Mouse (Mus musculus): Measurements from ENCODE around the gene Aox4. TPM values are rescaled to one million over a fixed set of nuclear protein-coding genes. Genes with fewer than 3 reads are reported as not detected.

The Aox4 gene
- not detected in 2 replicates for total RNA-seq (2021)
- long read RNA-seq: 0 reads

DNA sequence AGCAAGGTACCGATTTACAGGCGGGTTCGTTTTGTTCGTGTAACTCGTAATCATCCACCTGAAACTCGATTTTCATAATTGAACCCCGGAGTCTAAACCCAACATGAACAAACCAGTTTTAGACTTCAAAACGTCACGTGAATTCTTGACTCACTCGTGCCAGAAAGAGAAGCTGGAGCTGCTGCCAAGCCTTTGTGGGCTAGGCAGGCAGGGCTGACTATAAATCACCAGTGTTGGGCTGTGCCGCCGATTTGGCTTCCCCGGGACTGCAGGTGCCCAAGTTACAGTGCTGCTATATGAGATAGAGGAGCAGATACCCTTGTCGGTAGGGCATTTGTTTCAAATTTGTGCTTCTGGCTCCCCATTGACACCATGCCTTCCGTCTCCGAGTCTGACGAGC lies at the start of gene Aox4:
Gene Aox4 (plus strand): TSS at position 195 of the 400 bp plus-strand sequence.
- peak; percentile 68 for DNase-seq

DNA sequence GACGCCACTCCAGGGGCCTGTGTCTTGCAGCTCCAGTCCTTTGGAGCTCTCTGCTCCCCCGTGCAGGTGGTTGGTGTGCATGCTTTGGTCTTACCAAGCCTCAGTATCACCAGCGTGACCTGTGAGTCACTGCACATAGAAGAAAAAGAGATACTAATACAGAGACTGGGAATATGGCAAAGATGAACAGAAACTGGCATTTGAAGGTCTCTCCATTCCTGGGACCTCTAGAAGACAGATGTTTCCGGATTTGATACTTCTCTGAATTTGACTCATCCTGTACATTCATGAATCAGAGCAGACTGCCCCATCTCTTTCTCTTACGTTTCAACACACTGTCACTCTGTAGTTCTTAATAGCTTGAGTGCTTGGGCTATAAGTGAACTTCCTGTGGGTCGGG lies 40.3 kb upstream of the Aox4 start:
- no peak for DNase-seq

DNA sequence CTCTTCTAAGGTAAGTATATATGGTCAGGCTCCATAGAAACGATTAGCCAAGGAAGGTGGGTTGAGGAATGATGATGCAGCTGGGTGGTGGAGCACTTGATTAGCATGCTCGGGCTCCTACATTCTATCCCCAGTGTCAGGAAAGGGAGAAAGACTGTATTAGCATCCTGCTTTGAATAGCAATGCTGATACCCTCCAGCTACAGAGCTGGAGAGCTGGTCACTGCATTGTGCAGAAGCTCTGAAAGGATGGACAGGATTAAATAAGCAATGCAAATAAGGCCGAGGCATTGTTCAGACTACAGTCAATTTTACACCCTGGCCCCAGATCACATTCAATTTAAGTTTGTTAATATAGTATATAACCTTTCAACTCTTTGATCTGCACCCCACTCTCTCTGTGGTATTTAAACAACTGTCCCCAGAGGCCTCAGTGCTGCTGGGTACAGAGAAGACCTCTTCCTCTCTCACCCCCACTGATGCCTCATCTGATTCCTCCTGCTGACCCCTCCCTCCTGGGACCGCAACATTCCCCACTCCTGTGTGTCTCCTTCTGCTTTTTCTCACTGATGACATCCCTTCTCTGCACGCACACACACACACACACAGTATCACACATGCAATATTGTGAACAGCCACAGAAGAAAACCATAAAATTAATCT lies 21.6 kb upstream of the Aox4 start:
- no peak for DNase-seq

DNA sequence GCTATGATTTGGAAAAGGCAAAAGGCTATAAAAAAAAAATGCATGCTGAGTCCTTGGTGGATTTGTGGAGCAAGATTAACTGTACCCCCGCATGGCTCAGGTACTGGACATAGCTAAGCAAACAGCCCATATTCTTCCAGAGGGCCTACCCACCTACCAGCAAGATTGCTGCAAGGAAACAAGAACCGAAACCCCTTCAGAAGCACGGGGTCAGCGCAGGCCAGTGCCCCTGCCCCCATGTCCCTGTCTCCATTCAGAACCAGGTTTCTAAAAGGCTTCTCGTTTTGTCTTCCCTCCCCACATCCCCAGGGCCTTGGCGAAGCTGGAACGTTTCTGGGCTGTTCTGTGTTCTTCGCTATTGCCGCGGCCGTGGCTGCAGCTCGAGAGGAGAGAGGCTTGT lies 15.9 kb upstream of the Aox4 start:
- no peak for DNase-seq

DNA sequence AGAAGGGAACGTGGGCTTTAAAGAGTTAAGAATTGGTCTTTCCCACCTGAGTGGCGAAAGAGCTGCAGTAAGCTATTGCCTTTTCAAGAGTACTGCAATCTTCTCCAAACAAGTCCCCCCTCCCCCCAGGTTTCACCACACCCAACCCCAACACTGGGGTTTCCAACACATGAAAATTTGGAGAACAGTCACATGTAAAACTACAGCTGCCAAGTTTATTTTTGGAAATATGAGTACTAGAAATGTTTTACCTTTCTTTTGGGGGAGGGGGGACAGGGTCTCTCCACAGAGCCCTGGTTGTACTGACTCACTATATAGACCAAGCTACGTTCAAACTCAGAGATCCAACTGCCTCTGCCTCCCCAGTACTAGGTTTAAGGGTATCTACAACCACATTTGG lies 15.2 kb upstream of the Aox4 start:
- DNase-seq: no peak

DNA sequence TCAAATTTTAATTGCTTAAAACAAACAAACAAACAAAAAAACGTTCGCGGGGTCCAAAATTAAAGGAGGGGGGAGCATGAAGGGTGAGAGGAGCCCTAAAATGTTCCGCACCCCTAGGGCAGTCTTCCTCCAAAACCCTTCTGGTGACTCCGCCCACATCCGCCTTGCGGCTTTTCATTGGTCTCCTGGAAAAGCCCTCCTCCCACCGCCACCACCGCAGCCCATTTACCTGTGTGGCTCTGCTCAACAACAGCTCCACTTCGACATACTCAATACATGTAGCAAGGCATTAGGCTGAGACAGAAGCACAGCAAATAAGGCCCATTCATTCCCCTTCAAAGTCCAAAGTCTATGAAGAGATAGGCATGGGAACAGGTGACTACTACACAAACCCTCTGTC lies 14.7 kb upstream of the Aox4 start:
- no peak for DNase-seq

DNA sequence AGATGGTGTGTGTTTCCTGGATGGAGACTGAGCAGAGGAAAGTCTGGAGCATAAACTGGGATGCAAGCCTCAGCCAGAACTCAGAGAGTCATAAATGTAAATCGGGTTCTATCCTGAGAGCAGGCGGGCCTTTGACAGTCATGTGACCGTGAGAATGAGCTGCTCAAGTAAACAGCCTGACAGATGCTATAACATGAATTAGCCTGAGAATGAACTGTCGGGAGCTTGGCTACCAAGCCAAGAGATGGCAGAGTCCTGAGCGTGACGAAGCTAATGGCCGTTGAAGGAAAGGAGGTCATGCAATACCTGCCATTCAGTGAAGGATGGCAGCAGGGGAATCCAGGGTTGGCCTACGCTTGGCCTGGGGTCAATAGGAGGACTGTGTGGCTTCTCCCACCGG lies 13.2 kb upstream of the Aox4 start:
- DNase-seq: no peak

DNA sequence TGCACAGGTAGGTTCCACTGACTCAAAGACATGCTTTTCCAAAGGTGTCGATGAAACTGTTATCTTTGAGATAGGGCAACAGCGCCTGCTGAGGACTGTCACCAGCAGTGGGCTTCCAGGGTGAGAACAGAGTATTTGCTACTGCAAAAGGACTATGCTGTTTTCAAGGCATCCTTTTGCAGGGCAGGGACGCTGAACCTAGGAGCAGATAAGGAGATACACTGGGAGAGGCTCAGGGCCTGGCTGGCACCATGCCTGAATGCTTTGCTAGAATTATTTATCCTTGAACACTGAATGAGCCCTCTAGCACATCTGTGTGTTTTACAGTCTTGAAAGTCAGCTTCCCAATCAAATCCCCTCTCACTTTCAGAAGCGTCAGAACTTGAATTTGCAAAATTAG lies 11.8 kb upstream of the Aox4 start:
- DNase-seq: peak; percentile 47

DNA sequence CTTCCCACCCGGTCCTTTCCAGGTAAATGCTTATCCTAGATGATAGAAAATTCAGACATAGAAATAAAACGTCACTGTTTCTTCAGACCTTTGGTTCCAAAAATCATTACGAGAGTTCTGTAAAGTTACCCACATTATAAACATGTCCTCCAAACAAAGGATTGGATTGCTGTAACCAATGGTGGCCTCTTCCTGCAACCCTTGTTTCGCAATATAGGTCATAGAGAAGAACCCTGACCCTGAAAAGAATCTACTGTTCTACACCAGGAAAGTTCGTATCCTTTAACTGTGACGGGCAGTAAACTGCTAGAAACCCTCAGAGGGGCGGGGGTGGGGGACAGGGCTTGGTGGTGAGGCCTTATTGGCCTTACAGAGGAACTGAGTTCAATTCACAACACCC lies 2.6 kb downstream of the Aox4 start:
- no peak for DNase-seq

DNA sequence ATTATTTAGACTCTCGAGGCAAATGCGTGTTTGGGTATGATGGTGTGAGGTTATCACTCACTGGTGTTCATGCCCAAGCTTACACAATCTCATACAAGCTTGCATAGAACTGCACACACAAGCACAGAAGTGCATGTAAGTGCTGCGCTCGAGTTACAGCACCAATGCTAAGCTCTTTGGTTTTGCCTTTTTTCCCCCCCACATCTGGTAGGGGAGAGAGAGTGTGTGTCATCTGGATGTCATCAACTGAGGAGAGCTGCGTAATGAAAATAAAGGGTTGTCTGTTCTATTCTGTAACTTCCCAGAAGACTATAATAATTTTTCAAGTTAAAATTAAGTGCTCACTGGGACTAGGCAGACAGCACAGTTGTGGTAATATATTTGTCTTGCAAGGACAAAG lies 3.6 kb downstream of the Aox4 start:
- no peak for DNase-seq

DNA sequence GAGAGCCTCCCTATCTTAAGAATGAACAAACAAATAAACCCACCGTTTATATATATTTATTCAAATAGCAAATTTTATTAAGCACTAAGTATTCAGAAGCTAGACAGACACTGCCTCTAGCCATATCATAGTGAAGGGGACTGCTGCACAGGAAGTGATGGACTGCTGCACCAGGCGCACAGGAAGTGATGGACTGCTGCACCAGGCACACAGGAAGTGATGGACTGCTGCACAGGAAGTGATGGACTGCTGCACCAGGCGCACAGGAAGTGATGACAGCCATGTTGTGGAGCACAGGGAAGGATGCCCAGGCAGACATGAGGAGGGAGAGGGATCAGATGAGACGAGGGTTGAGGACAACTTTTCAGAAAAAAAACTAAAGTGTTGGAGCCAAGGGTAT lies 5.2 kb downstream of the Aox4 start:
- no peak for DNase-seq

DNA sequence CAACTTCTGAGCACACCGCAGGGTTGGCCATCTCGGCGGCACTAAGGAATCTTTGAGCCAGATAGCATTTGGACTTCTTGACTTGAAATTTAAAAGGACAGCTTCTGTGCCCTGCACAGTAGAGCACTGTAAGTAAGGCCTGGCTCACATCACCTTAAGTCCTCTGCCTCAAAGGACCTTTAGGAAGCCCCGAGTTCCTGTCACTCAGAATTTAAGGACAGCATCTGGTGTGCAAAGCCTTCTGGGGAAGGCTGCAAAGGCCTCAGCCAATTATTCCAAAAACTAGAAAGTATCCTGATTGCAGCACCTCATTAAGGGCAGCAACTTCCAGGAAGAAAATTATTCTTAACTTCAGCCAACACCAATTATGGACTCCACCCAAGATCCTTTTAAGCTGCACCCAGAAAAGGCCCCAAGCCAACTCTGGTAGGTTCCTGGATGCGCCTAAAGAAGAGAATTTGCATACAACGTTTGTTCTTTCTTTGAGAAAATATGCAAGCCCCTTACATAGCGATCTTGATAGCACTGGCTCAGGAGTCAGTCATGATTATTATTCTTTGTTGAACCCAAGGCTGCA lies 5.8 kb downstream of the Aox4 start:
- no peak for DNase-seq

DNA sequence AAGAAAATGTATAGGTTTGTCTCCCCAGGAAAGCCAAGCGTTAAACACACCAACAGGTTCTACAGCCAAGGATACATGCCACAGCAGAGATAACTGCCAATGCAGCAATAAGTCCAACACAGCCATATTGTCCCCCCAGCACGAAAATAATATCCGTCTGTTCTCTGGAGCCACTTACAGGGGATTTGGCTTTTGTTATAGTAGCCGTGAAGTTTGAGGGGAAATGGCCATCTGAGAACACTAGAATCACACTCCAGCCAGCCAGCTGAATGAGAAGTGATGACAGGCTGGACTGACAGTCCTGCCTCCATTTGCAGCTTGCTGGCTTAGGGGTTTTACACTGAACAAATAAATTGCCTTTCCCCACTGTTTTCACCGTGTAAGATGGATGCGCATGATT lies 10.9 kb downstream of the Aox4 start:
- DNase-seq: no peak

DNA sequence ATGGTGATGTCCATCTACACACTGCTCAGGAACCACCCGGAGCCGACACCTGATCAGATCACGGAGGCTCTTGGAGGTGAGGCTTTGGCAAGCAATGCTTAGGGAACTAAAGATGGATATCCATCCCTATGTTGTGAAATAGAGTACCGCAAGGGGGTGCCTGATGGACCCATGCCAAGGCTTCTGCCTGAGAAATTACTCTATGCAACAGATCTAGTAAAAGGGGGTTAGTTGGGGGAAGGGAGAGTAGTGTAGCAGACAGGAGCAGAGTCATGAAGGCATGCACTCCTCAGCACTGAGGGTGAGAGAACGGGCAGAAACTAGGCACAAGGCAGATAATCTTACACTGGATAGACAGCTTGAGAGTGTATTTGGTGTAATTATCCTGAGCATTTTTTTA lies 11.7 kb downstream of the Aox4 start:
- no peak for DNase-seq

DNA sequence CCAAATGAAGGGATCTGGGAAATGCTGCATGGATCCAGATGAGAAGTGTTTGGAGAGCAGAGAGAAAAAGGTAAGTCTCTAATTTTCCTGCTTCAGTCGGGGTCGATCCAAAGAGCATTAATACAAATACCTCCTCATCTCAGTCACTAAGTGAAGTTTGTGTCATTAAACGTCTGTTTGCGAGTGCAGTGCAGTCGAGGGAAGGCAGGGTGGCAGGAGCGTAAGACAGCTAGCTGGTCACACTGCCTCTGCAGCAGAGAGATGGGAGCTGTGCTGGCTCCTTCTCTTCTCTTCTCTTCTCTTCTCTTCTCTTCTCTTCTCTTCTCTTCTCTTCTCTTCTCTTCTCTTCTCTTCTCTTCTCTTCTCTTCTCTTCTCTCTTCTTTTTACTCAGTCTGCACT lies 17.9 kb downstream of the Aox4 start:
- no peak for DNase-seq

DNA sequence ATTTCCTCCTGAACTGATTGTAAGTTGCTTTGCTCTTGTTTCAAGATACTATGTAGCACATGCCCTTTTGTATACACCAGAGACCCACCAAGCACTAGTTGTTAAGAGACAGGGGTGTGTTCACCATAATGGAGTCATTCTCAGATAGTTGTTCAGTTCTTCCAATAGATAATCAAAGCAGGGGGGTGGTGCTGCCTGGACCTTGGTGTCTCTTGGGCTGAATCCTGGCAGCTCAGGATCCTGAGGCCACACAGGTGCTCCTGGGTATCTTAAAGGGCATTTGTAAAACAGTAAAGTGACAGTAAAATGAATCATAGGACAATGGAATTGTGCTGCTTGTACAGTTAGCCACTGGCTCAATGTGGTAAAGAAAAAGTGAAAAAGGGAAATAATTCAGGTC lies 18.7 kb downstream of the Aox4 start:
- DNase-seq: no peak

DNA sequence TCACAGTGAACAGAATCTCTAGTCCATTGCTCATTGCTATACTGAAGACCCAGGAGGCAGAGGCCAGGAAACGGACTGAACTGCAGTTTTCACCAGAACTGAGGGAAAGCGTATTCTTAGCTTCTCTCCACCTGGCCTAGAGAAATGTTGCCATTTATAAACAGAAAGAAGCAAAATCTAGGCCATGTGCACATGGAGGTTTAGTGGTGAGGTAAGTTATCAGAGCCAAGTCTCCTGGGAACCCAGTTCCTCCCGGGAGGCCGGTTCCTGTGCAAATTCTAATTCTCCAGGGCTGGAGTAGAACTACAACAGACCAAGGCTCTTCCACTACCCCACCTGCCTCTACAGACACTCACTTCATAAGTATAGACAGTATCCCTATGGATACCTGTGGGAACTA lies 19.6 kb downstream of the Aox4 start:
- no peak for DNase-seq

DNA sequence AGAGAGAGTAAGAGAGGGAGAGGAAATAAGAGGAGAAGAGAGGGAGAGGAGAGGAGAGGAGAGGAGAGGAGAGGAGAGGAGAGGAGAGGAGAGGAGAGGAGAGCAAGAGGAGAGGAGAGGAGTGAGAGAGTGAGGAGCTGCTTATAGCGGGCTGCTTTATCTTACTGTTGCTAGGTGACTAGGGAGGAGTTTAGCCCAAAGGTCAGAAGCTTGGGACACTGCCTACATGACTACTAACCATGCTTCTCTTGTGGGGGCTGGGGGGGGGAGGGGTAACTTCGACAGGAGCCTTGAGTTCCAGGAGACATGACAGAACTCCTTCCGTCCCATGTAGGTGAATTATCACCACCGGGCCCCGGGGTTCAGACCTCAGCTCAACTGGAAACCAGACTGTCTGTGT lies 20.3 kb downstream of the Aox4 start:
- no peak for DNase-seq

DNA sequence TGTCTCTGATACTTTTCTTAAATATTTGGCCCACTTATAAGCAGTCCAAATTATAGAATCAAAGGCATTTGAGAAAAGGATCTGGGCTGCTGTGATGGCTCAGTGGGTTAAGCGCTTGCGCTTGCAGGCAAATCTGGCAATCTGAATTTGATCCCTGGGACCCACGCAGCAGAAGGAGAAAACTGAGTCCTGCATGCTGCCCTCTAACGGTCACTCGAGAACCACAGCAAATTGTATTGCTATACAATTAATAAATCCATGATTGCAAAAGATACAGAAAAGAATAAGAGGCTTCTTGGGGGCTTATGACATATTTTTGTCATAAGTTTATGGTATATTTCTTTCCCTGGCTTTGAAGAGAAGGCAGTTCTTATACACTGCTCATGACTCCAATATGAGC lies 25.2 kb downstream of the Aox4 start:
- no peak for DNase-seq

DNA sequence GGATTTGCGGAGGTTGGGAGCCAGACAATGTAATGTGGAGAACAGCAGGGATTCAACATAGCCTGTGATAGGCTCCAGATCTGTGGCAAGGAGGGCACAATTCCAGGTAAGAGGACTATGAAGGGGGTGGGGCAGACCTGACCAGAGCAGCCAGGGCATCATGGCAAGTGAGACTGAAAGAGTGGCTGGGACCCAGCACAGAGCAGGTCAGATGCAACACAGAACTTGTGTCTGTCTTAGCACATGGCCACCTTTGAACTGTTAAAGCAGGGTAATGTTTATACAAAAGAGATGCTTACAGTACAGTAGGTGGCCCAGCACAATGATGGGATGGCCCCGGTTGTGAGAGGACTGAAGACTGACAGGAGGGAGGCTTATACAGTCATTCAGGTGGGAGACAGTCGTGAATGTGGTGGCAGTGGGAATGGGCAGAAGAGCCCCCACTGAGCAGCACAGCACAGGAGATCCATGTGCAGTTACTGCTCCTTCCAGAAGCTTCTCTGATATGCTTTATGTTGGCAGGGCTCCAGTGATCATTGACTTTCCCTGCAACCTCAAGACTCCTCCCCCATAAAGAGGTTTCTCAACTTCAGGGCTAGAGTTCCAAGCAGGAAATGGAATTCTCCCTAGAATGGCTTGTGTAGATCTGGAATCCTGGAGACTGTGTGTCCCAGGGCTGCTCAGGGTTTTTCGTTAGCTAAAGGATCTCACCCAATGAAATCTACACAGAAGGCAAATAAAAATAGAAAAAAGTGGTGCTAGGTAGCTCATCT lies 27.5 kb downstream of the Aox4 start:
- DNase-seq: no peak

DNA sequence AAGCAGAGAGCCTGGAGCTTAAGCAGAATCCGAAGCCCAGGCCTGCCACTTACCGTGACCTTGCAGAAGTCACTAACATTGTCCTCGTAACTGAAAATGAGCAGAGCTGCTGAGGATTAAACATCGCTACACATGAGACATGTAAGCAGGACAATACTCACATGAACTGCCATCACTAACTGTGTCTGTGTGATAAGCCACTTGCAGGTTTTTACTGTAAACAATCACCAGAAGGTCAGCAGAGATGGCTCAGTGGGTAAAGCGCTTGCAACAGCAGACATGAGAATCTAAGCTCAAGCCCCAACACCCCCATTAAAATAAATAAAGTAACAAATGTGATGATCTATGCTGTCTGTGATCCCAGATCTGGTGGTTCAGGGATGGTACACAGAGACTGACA lies 28.2 kb downstream of the Aox4 start:
- no peak for DNase-seq

DNA sequence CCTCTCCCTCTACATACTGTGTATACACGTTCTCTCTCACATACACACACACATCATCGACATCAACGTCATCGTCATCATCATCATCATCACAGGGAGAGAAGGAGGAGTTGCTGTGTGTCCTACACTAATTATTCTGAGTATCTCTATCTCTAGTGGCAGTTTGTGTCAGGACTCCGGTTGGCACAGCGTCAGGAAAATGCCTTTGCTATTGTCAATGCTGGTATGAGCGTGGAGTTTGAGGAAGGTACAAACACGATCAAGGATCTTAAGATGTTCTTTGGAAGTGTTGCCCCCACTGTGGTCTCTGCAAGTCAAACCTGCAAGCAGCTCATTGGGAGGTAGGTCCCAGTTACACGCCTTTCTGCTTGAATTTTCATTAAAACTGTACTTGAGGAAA lies 28.8 kb downstream of the Aox4 start:
- no peak for DNase-seq

DNA sequence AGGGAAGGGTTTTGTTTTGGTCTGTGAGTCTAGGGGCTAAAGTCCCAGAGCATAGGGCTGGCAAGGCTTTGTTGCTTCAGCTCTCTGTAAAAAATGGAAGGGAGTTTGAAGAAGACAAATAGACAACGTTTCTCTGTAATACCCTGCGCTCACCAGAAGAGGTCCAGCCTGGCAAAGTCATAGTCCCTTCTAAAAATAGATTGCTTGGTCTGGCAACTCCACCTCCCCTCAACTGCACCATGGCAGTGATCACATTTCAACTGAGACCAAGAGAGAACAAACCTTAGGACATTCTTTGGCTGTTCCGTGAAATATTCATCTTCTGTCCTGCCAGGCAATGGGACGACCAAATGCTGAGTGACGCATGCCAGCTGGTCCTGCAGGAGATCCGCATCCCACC lies 30.1 kb downstream of the Aox4 start:
- DNase-seq: no peak

DNA sequence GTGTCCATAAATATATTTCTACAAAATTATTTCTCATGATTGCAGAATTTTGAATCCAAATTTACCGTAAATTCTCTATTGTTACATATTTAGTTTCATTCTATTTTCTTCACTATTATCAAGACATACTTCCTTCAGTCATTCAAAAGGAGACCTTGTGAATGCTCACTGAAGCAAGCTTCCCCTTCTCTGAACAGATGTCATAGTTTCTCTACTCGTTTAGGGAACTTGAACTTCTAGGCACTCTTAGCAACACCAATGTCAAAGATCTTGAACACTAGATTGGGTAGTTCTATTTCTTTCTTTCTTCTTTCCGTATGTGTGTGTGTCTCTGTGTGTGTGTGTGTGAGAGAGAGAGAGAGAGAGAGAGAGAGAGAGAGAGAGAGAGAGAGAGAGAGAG lies 34.3 kb downstream of the Aox4 start:
- no peak for DNase-seq
